Mouse (Mus musculus): Measurements from ENCODE around the gene Atxn10.
A peak's percentile ranks its signal among the peaks of the same experiment; 100 is the strongest.

The Atxn10 gene

GRCm38 (mm10) chr15:85404739-85405138 is 68.7 kb downstream of the Atxn10 start:
- DNase-seq (ENCODE audit: low spot score in 2 of 2): no peak

- DNase-seq (ENCODE audit: low spot score in 2 of 2): no peak
These were observed 69.5 kb downstream of the Atxn10 start for GRCm38 (mm10) chr15:85405567-85405966.

GRCm38 (mm10) chr15:85406846-85407245 is 70.8 kb downstream of the Atxn10 start:
- DNase-seq (ENCODE audit: low spot score in 2 of 2): no peak

GRCm38 (mm10) chr15:85407342-85407741 is 71.3 kb downstream of the Atxn10 start:
- no peak for DNase-seq (ENCODE audit: low spot score in 2 of 2)

GRCm38 (mm10) chr15:85408790-85409189 is 72.7 kb downstream of the Atxn10 start:
- no peak for DNase-seq (ENCODE audit: low spot score in 2 of 2)

- no peak for DNase-seq (ENCODE audit: low spot score in 2 of 2)
These were observed 73.3 kb downstream of the Atxn10 start for GRCm38 (mm10) chr15:85409245-85409783.

GRCm38 (mm10) chr15:85409836-85410235 is 73.8 kb downstream of the Atxn10 start:
- DNase-seq (ENCODE audit: low spot score in 2 of 2): no peak

- no peak for DNase-seq (ENCODE audit: low spot score in 2 of 2)
These were observed 78.6 kb downstream of the Atxn10 start for GRCm38 (mm10) chr15:85414620-85415019.

- no peak for DNase-seq (ENCODE audit: low spot score in 2 of 2)
These were observed 84.6 kb downstream of the Atxn10 start for GRCm38 (mm10) chr15:85420686-85421085.

GRCm38 (mm10) chr15:85424197-85424596 is 88.2 kb downstream of the Atxn10 start:
- DNase-seq (ENCODE audit: low spot score in 2 of 2): no peak

GRCm38 (mm10) chr15:85428140-85428539 is 92.1 kb downstream of the Atxn10 start:
- DNase-seq (ENCODE audit: low spot score in 2 of 2): peak in 1 of 2 experiments; percentile 25

GRCm38 (mm10) chr15:85442568-85442967 is 106.5 kb downstream of the Atxn10 start:
- no peak for DNase-seq (ENCODE audit: low spot score in 2 of 2)

- DNase-seq (ENCODE audit: low spot score in 2 of 2): no peak
These were observed 110.6 kb downstream of the Atxn10 start for GRCm38 (mm10) chr15:85446652-85447051.

GRCm38 (mm10) chr15:85456891-85457290 is 120.8 kb downstream of the Atxn10 start:
- no peak for DNase-seq (ENCODE audit: low spot score in 2 of 2)

- no peak for DNase-seq (ENCODE audit: low spot score in 2 of 2)
These were observed 121.8 kb downstream of the Atxn10 start for GRCm38 (mm10) chr15:85457838-85458237.

- DNase-seq (ENCODE audit: low spot score in 2 of 2): no peak
These were observed 122.6 kb downstream of the Atxn10 start for GRCm38 (mm10) chr15:85458631-85459082.

- DNase-seq (ENCODE audit: low spot score in 2 of 2): no peak
These were observed 125.5 kb downstream of the Atxn10 start for GRCm38 (mm10) chr15:85461541-85461940.

GRCm38 (mm10) chr15:85462138-85462537 is 126.1 kb downstream of the Atxn10 start:
- no peak for DNase-seq (ENCODE audit: low spot score in 2 of 2)

GRCm38 (mm10) chr15:85463027-85463790 is 127.2 kb downstream of the Atxn10 start:
- DNase-seq (ENCODE audit: low spot score in 2 of 2): no peak

- no peak for DNase-seq (ENCODE audit: low spot score in 2 of 2)
These were observed 128.1 kb downstream of the Atxn10 start for GRCm38 (mm10) chr15:85464190-85464589.

- no peak for DNase-seq (ENCODE audit: low spot score in 2 of 2)
These were observed 128.9 kb downstream of the Atxn10 start for GRCm38 (mm10) chr15:85464823-85465565.

- no peak for DNase-seq (ENCODE audit: low spot score in 2 of 2)
These were observed 130.5 kb downstream of the Atxn10 start for GRCm38 (mm10) chr15:85466456-85467067.
